Mouse (Mus musculus) intestine, postnatal 0 days (tissue): Measurements from ENCODE around the gene Cct5. TPM values are rescaled to one million over a fixed set of nuclear protein-coding genes. Genes with fewer than 3 reads are reported as not detected.

Experiments
- ATAC-seq: fragments of 200-750 bp; cut with Nextera tagmentation; 2 replicates; pipeline ENCODE4 v1.8.0; 2017; ENCODE audit warnings: mild to moderate bottlenecking, moderate TSS enrichment, moderate library complexity
- H3K27ac ChIP-seq: fragments of 300-500 bp; sonication (generic); 2 replicates; pipeline ENCODE4 v1.5.1; 2014; ENCODE audit warnings: mild to moderate bottlenecking, low read depth, low read length, moderate library complexity
- H3K27me3 ChIP-seq: fragments of 300-500 bp; sonication (generic); replicated peaks from 2 replicates; pipeline ENCODE4 v1.6.1; 2014; ENCODE audit warnings: low read length, mixed read lengths; ENCODE audit not compliant: control insufficient read depth, insufficient read depth
- H3K36me3 ChIP-seq: fragments of 300-500 bp; sonication (generic); 2 replicates; pipeline ENCODE4 v1.6.1; 2014; ENCODE audit warnings: mild to moderate bottlenecking, moderate library complexity; ENCODE audit not compliant: control insufficient read depth, insufficient read depth
- H3K4me1 ChIP-seq: fragments of 300-500 bp; sonication (generic); replicated peaks from 2 replicates; pipeline ENCODE4 v1.6.1; 2014; ENCODE audit warnings: antibody characterized with exemption, low read length, mixed read lengths; ENCODE audit not compliant: control insufficient read depth, insufficient read depth
- H3K4me2 ChIP-seq: fragments of 300-500 bp; sonication (generic); replicated peaks from 2 replicates; pipeline ENCODE4 v1.6.1; 2014; ENCODE audit warnings: low read depth, mild to moderate bottlenecking, moderate library complexity
- H3K4me3 ChIP-seq: fragments of 300-500 bp; sonication (generic); 2 replicates; pipeline ENCODE4 v1.5.1; 2014; ENCODE audit warnings: low read depth, low read length
- H3K9ac ChIP-seq: fragments of 300-500 bp; sonication (generic); 2 replicates; pipeline ENCODE4 v1.6.1; 2014; ENCODE audit warnings: mild to moderate bottlenecking, low read depth, low read length
- H3K9me3 ChIP-seq: fragments of 300-500 bp; sonication (generic); 2 replicates; pipeline ENCODE4 v1.6.1; 2016; ENCODE audit warnings: mixed run types; ENCODE audit not compliant: control insufficient read depth
- CTCF ChIP-seq: sonication (generic); IDR thresholded peaks from 2 replicates; pipeline ENCODE4 v1.5.1; 2016; ENCODE audit warnings: low read depth, mild to moderate bottlenecking, control low read depth, antibody characterized with exemption, moderate library complexity
- WGBS: fragments of 180-500 bp; shearing (Covaris S2); extraction: QIAGEN DNeasy Blood & Tissue Kit; methylation state at CpG from one replicate; pipeline ENCODE4 v1.1.7; 2014; 5-methylcytosine and 5-hydroxymethylcytosine counted together
- polyA plus RNA-seq: library from polyadenylated mRNA; unstranded; fragments of >200 nt; fragmentation: Nextera tagmentation; extraction: Ambion mirVana; gene quantifications from 2 replicates; pipeline ENCODE4 v1.2.1, GENCODE M21; 2015

Gene Cct5
- polyA plus RNA-seq, 1 experiment from 2014 or later = 172 TPM

- peak; percentile 53 for TF ChIP-seq CTCF
- no peaks in the 10 kb centered on the region for H3K27me3 ChIP-seq
- ATAC-seq = no peak
- no peaks in the 10 kb centered on the region for H3K4me1 ChIP-seq
- H3K4me3 ChIP-seq = no peak overlapping the region
- 87% methylated on average over 8 of the region's 8 CpGs for WGBS
- no peak overlapping the region for H3K27ac ChIP-seq
- no peak overlapping the region for H3K4me2 ChIP-seq
- H3K36me3 ChIP-seq = peaks cover 37% of the 10 kb centered on the region; the same call in 1 of the 2 replicates
- no peaks in the 10 kb centered on the region for H3K9me3 ChIP-seq
- H3K9ac ChIP-seq = no peak overlapping the region
Observed at GRCm38 (mm10) chr15:31619521-31619920, 17.9 kb upstream of the Cct5 start.

- WGBS = 91% methylated on average over 9 of the region's 9 CpGs
- no peak for ATAC-seq
- Histone ChIP-seq H3K4me2 (no peak overlapping the region), H3K9me3 (no peaks in the 10 kb centered on the region), H3K4me1 (no peaks in the 10 kb centered on the region), H3K4me3 (no peak overlapping the region), H3K27me3 (no peaks in the 10 kb centered on the region), H3K27ac (no peak overlapping the region), H3K9ac (no peak overlapping the region), H3K36me3 (peaks cover 42% of the 10 kb centered on the region; the same call in 1 of the 2 replicates)
- TF ChIP-seq CTCF = no peak
Observed at GRCm38 (mm10) chr15:31617261-31617660, 15.7 kb upstream of the Cct5 start.

GRCm38 (mm10) chr15:31614666-31615065 is 13.1 kb upstream of the Cct5 start:
- 85% methylated on average over 2 of the region's 2 CpGs for WGBS

GRCm38 (mm10) chr15:31613826-31614453 is 12.3 kb upstream of the Cct5 start:
- no peak overlapping the region for H3K27ac ChIP-seq
- H3K27me3 ChIP-seq = no peaks in the 10 kb centered on the region
- H3K4me2 ChIP-seq = no peak overlapping the region
- H3K9me3 ChIP-seq = no peaks in the 10 kb centered on the region
- ATAC-seq = no peak
- peaks cover 25% of the 10 kb centered on the region; the same call in 1 of the 2 replicates for H3K36me3 ChIP-seq
- no peak overlapping the region for H3K9ac ChIP-seq
- no peaks in the 10 kb centered on the region for H3K4me1 ChIP-seq
- no peak overlapping the region for H3K4me3 ChIP-seq
- no peak for TF ChIP-seq CTCF
- 87% methylated on average over 6 of the region's 6 CpGs for WGBS

More at GRCm38 (mm10) chr15:31614666-31615065, 13.1 kb upstream of the Cct5 start:
- Histone ChIP-seq H3K4me1 (no peaks in the 10 kb centered on the region), H3K27me3 (no peaks in the 10 kb centered on the region), H3K9ac (no peak overlapping the region), H3K4me2 (no peak overlapping the region), H3K4me3 (no peak overlapping the region), H3K36me3 (peaks cover 29% of the 10 kb centered on the region; the same call in 1 of the 2 replicates), H3K9me3 (no peaks in the 10 kb centered on the region), H3K27ac (no peak overlapping the region)
- TF ChIP-seq CTCF = no peak
- no peak for ATAC-seq

GRCm38 (mm10) chr15:31611976-31612375 is 10.4 kb upstream of the Cct5 start:
- Histone ChIP-seq H3K27ac (no peak overlapping the region), H3K4me3 (no peak overlapping the region), H3K27me3 (no peaks in the 10 kb centered on the region), H3K9ac (no peak overlapping the region), H3K4me1 (no peaks in the 10 kb centered on the region), H3K36me3 (peaks cover 17% of the 10 kb centered on the region; the same call in 1 of the 2 replicates), H3K9me3 (no peaks in the 10 kb centered on the region), H3K4me2 (no peak overlapping the region)
- TF ChIP-seq CTCF = no peak
- ATAC-seq = no peak
- WGBS = 96% methylated on average over 4 of the region's 4 CpGs

- H3K4me1 ChIP-seq = no peaks in the 10 kb centered on the region
- 81% methylated on average over 3 of the region's 3 CpGs for WGBS
- peaks cover 13% of the 10 kb centered on the region; the same call in 1 of the 2 replicates for H3K36me3 ChIP-seq
- peak; percentile 71 for TF ChIP-seq CTCF
- no peak overlapping the region for H3K4me2 ChIP-seq
- no peak overlapping the region for H3K4me3 ChIP-seq
- H3K9ac ChIP-seq = no peak overlapping the region
- H3K9me3 ChIP-seq = no peaks in the 10 kb centered on the region
- H3K27ac ChIP-seq = no peak overlapping the region
- no peaks in the 10 kb centered on the region for H3K27me3 ChIP-seq
- ATAC-seq = no peak
Observed at GRCm38 (mm10) chr15:31611027-31611426, 9.4 kb upstream of the Cct5 start.
